Mouse (Mus musculus): Measurements from ENCODE around the gene Opn3. TPM values are rescaled to one million over a fixed set of nuclear protein-coding genes. Genes with fewer than 3 reads are reported as not detected.

Gene Opn3
- polyA plus RNA-seq, 1 experiment from 2014 or later, result 9.2 TPM

- Histone ChIP-seq H3K9me3 (ENCODE audit: control insufficient read depth, low read length) (no peaks in the 10 kb centered on the region), H3K4me1 (ENCODE audit: control insufficient read depth, insufficient read depth, low read length) (no peaks in the 10 kb centered on the region), H3K27ac (ENCODE audit: low read depth, low read length) (no peak overlapping the region), H3K36me3 (ENCODE audit: control insufficient read depth, insufficient read depth, low read length) (no peaks in the 10 kb centered on the region), H3K27me3 (ENCODE audit: control insufficient read depth, insufficient read depth, low read length) (no peaks in the 10 kb centered on the region), H3K9ac (replicated peaks; ENCODE audit: low read depth, low read length) (no peak overlapping the region), H3K4me2 (ENCODE audit: low read depth, low read length) (no peak overlapping the region), H3K4me3 (ENCODE audit: low read depth, low read length) (no peak overlapping the region)
- no peak for ATAC-seq (ENCODE audit: low read depth)
- WGBS, result 84% methylated on average over 7 of the region's 7 CpGs
Observed at GRCm38 (mm10) chr1:175637677-175638076, 54.9 kb downstream of the Opn3 start.

- H3K27ac ChIP-seq (ENCODE audit: low read depth, low read length), result no peak overlapping the region
- H3K9ac ChIP-seq (replicated peaks; ENCODE audit: low read depth, low read length), result no peak overlapping the region
- H3K27me3 ChIP-seq (ENCODE audit: control insufficient read depth, insufficient read depth, low read length), result no peaks in the 10 kb centered on the region
- H3K4me3 ChIP-seq (ENCODE audit: low read depth, low read length), result no peak overlapping the region
- H3K4me1 ChIP-seq (ENCODE audit: control insufficient read depth, insufficient read depth, low read length), result no peaks in the 10 kb centered on the region
- ATAC-seq (ENCODE audit: low read depth), result no peak
- H3K36me3 ChIP-seq (ENCODE audit: control insufficient read depth, insufficient read depth, low read length), result no peaks in the 10 kb centered on the region
- H3K4me2 ChIP-seq (ENCODE audit: low read depth, low read length), result no peak overlapping the region
- no peaks in the 10 kb centered on the region for H3K9me3 ChIP-seq (ENCODE audit: control insufficient read depth, low read length)
- WGBS, result 98% methylated on average over 14 of the region's 14 CpGs
Observed at GRCm38 (mm10) chr1:175632470-175632869, 60.1 kb downstream of the Opn3 start.

GRCm38 (mm10) chr1:175631721-175632221 lies 60.8 kb downstream of the Opn3 start:
- Histone ChIP-seq H3K36me3 (ENCODE audit: control insufficient read depth, insufficient read depth, low read length) (no peaks in the 10 kb centered on the region), H3K27me3 (ENCODE audit: control insufficient read depth, insufficient read depth, low read length) (no peaks in the 10 kb centered on the region), H3K9me3 (ENCODE audit: control insufficient read depth, low read length) (no peaks in the 10 kb centered on the region), H3K4me2 (ENCODE audit: low read depth, low read length) (no peak overlapping the region), H3K4me3 (ENCODE audit: low read depth, low read length) (no peak overlapping the region), H3K27ac (ENCODE audit: low read depth, low read length) (no peak overlapping the region), H3K4me1 (ENCODE audit: control insufficient read depth, insufficient read depth, low read length) (no peaks in the 10 kb centered on the region), H3K9ac (replicated peaks; ENCODE audit: low read depth, low read length) (no peak overlapping the region)
- no peak for ATAC-seq (ENCODE audit: low read depth)
- 81% methylated on average over 10 of the region's 10 CpGs for WGBS

GRCm38 (mm10) chr1:175631080-175631479 lies 61.5 kb downstream of the Opn3 start:
- Histone ChIP-seq H3K27ac (ENCODE audit: low read depth, low read length) (no peak overlapping the region), H3K36me3 (ENCODE audit: control insufficient read depth, insufficient read depth, low read length) (no peaks in the 10 kb centered on the region), H3K4me2 (ENCODE audit: low read depth, low read length) (no peak overlapping the region), H3K4me3 (ENCODE audit: low read depth, low read length) (no peak overlapping the region), H3K9me3 (ENCODE audit: control insufficient read depth, low read length) (no peaks in the 10 kb centered on the region), H3K4me1 (ENCODE audit: control insufficient read depth, insufficient read depth, low read length) (no peaks in the 10 kb centered on the region), H3K9ac (replicated peaks; ENCODE audit: low read depth, low read length) (no peak overlapping the region), H3K27me3 (ENCODE audit: control insufficient read depth, insufficient read depth, low read length) (no peaks in the 10 kb centered on the region)
- 89% methylated on average over 3 of the region's 3 CpGs for WGBS
- ATAC-seq (ENCODE audit: low read depth), result no peak

- Histone ChIP-seq H3K9ac (replicated peaks; ENCODE audit: low read depth, low read length) (no peak overlapping the region), H3K36me3 (ENCODE audit: control insufficient read depth, insufficient read depth, low read length) (no peaks in the 10 kb centered on the region), H3K4me1 (ENCODE audit: control insufficient read depth, insufficient read depth, low read length) (no peaks in the 10 kb centered on the region), H3K27ac (ENCODE audit: low read depth, low read length) (no peak overlapping the region), H3K4me2 (ENCODE audit: low read depth, low read length) (no peak overlapping the region), H3K4me3 (ENCODE audit: low read depth, low read length) (no peak overlapping the region), H3K9me3 (ENCODE audit: control insufficient read depth, low read length) (no peaks in the 10 kb centered on the region), H3K27me3 (ENCODE audit: control insufficient read depth, insufficient read depth, low read length) (no peaks in the 10 kb centered on the region)
- no peak for ATAC-seq (ENCODE audit: low read depth)
- WGBS, result 89% methylated on average over 5 of the region's 5 CpGs
Observed at GRCm38 (mm10) chr1:175630345-175630744, 62.2 kb downstream of the Opn3 start.

GRCm38 (mm10) chr1:175629248-175629647 lies 63.3 kb downstream of the Opn3 start:
- Histone ChIP-seq H3K4me2 (ENCODE audit: low read depth, low read length) (no peak overlapping the region), H3K36me3 (ENCODE audit: control insufficient read depth, insufficient read depth, low read length) (no peaks in the 10 kb centered on the region), H3K4me1 (ENCODE audit: control insufficient read depth, insufficient read depth, low read length) (peaks cover 5% of the 10 kb centered on the region; the same call in 1 of the 2 replicates), H3K27me3 (ENCODE audit: control insufficient read depth, insufficient read depth, low read length) (no peaks in the 10 kb centered on the region), H3K4me3 (ENCODE audit: low read depth, low read length) (no peak overlapping the region), H3K27ac (ENCODE audit: low read depth, low read length) (no peak overlapping the region), H3K9me3 (ENCODE audit: control insufficient read depth, low read length) (no peaks in the 10 kb centered on the region), H3K9ac (replicated peaks; ENCODE audit: low read depth, low read length) (no peak overlapping the region)
- ATAC-seq (ENCODE audit: low read depth), result no peak
- WGBS, result 93% methylated on average over 6 of the region's 6 CpGs

GRCm38 (mm10) chr1:175625990-175626692 lies 66.4 kb downstream of the Opn3 start:
- peak overlapping the region; percentile 82 for H3K4me3 ChIP-seq (ENCODE audit: low read depth, low read length)
- WGBS, result 87% methylated on average over 1 of the region's 1 CpGs
- H3K36me3 ChIP-seq (ENCODE audit: control insufficient read depth, insufficient read depth, low read length), result no peaks in the 10 kb centered on the region
- H3K27ac ChIP-seq (ENCODE audit: low read depth, low read length), result peak overlapping the region; percentile 60; the same call in 1 of the 2 replicates
- no peaks in the 10 kb centered on the region for H3K27me3 ChIP-seq (ENCODE audit: control insufficient read depth, insufficient read depth, low read length)
- no peak overlapping the region; the same call in 1 of the 2 replicates for H3K9ac ChIP-seq (replicated peaks; ENCODE audit: low read depth, low read length)
- peaks cover 10% of the 10 kb centered on the region; the same call in 1 of the 2 replicates for H3K4me1 ChIP-seq (ENCODE audit: control insufficient read depth, insufficient read depth, low read length)
- H3K9me3 ChIP-seq (ENCODE audit: control insufficient read depth, low read length), result no peaks in the 10 kb centered on the region
- peak; percentile 72 for ATAC-seq (ENCODE audit: low read depth)
- peak overlapping the region; percentile 60 for H3K4me2 ChIP-seq (ENCODE audit: low read depth, low read length)

GRCm38 (mm10) chr1:175625257-175625879 lies 67.2 kb downstream of the Opn3 start, which contains the start of gene Fh1:
Gene Fh1, minus strand, starts transcription at chr1:175625635.
- under 1% methylated on average over 58 of the region's 58 CpGs for WGBS
- H3K27ac ChIP-seq (ENCODE audit: low read depth, low read length), result peak within 1 kb of the TSS; percentile 78

GRCm38 (mm10) chr1:175623656-175624055 lies 68.9 kb downstream of the Opn3 start:
- H3K4me3 ChIP-seq (ENCODE audit: low read depth, low read length), result no peak overlapping the region
- H3K27ac ChIP-seq (ENCODE audit: low read depth, low read length), result no peak overlapping the region
- peaks cover 10% of the 10 kb centered on the region; the same call in 1 of the 2 replicates for H3K4me1 ChIP-seq (ENCODE audit: control insufficient read depth, insufficient read depth, low read length)
- H3K27me3 ChIP-seq (ENCODE audit: control insufficient read depth, insufficient read depth, low read length), result no peaks in the 10 kb centered on the region
- no peaks in the 10 kb centered on the region for H3K36me3 ChIP-seq (ENCODE audit: control insufficient read depth, insufficient read depth, low read length)
- ATAC-seq (ENCODE audit: low read depth), result no peak
- no peaks in the 10 kb centered on the region for H3K9me3 ChIP-seq (ENCODE audit: control insufficient read depth, low read length)
- no peak overlapping the region for H3K9ac ChIP-seq (replicated peaks; ENCODE audit: low read depth, low read length)
- no peak overlapping the region for H3K4me2 ChIP-seq (ENCODE audit: low read depth, low read length)
- WGBS, result 87% methylated on average over 6 of the region's 6 CpGs

More at GRCm38 (mm10) chr1:175625257-175625879, 67.2 kb downstream of the Opn3 start, which contains the start of gene Fh1:
- peak within 1 kb of the TSS; percentile 82 for H3K4me3 ChIP-seq (ENCODE audit: low read depth, low read length)
- H3K36me3 ChIP-seq (ENCODE audit: control insufficient read depth, insufficient read depth, low read length), result no peaks in the 10 kb centered on the region
- peaks cover 10% of the 10 kb centered on the region; the same call in 1 of the 2 replicates for H3K4me1 ChIP-seq (ENCODE audit: control insufficient read depth, insufficient read depth, low read length)
- H3K9ac ChIP-seq (replicated peaks; ENCODE audit: low read depth, low read length), result peak within 1 kb of the TSS; percentile 94
- no peaks in the 10 kb centered on the region for H3K27me3 ChIP-seq (ENCODE audit: control insufficient read depth, insufficient read depth, low read length)
- no peaks in the 10 kb centered on the region for H3K9me3 ChIP-seq (ENCODE audit: control insufficient read depth, low read length)
- peak; percentile 100 for ATAC-seq (ENCODE audit: low read depth)
- H3K4me2 ChIP-seq (ENCODE audit: low read depth, low read length), result peak within 1 kb of the TSS; percentile 75
